Mouse (Mus musculus): ENCODE results near the gene Ctu2. TPM values are rescaled to one million over a fixed set of nuclear protein-coding genes. Genes with fewer than 3 reads are reported as not detected.

Ctu2 gene
- polyA plus RNA-seq, 1 experiment from 2014 or later: 29.6 TPM

- 45% methylated on average over 10 of the region's 10 CpGs for WGBS
- H3K36me3 ChIP-seq: no peaks in the 10 kb centered on the region
- H3K4me1 ChIP-seq: peaks cover 41% of the 10 kb centered on the region
- ATAC-seq (ENCODE audit: extremely low read depth, insufficient number of reproducible peaks, low FRiP score, low TSS enrichment): no peak
- peak overlapping the region; percentile 23; the same call in 1 of the 2 replicates for H3K4me2 ChIP-seq
- no peaks in the 10 kb centered on the region for H3K9me3 ChIP-seq
- peaks cover 12% of the 10 kb centered on the region; the same call in 1 of the 2 replicates for H3K27me3 ChIP-seq (replicated peaks)
- no peak overlapping the region for H3K4me3 ChIP-seq
- peak overlapping the region; percentile 92 for H3K27ac ChIP-seq (replicated peaks)
- no peak overlapping the region for H3K9ac ChIP-seq
These were observed 23.8 kb upstream of the Ctu2 start for GRCm38 (mm10) chr8:122452154-122452553.

- no peak overlapping the region for H3K9ac ChIP-seq
- peaks cover 50% of the 10 kb centered on the region for H3K4me1 ChIP-seq
- H3K27me3 ChIP-seq (replicated peaks): peaks cover 34% of the 10 kb centered on the region
- WGBS: 82% methylated on average over 6 of the region's 6 CpGs
- no peak overlapping the region for H3K27ac ChIP-seq (replicated peaks)
- H3K4me3 ChIP-seq: no peak overlapping the region
- ATAC-seq (ENCODE audit: extremely low read depth, insufficient number of reproducible peaks, low FRiP score, low TSS enrichment): no peak
- no peaks in the 10 kb centered on the region for H3K9me3 ChIP-seq
- no peak overlapping the region for H3K4me2 ChIP-seq
- no peaks in the 10 kb centered on the region for H3K36me3 ChIP-seq
These were observed 21.5 kb upstream of the Ctu2 start for GRCm38 (mm10) chr8:122454409-122454808.

- no peak overlapping the region; the same call in 1 of the 2 replicates for H3K9ac ChIP-seq
- no peak for ATAC-seq (ENCODE audit: extremely low read depth, insufficient number of reproducible peaks, low FRiP score, low TSS enrichment)
- WGBS: 49% methylated on average over 11 of the region's 11 CpGs
- H3K4me1 ChIP-seq: peaks cover 54% of the 10 kb centered on the region
- no peak overlapping the region for H3K4me2 ChIP-seq
- H3K9me3 ChIP-seq: no peaks in the 10 kb centered on the region
- no peak overlapping the region for H3K27ac ChIP-seq (replicated peaks)
- H3K4me3 ChIP-seq: no peak overlapping the region
- peaks cover 62% of the 10 kb centered on the region for H3K27me3 ChIP-seq (replicated peaks)
- H3K36me3 ChIP-seq: no peaks in the 10 kb centered on the region
These were observed 18.8 kb upstream of the Ctu2 start for GRCm38 (mm10) chr8:122457171-122457570.

GRCm38 (mm10) chr8:122459218-122459900 is 16.6 kb upstream of the Ctu2 start:
- peaks cover 66% of the 10 kb centered on the region for H3K27me3 ChIP-seq (replicated peaks)
- ATAC-seq (ENCODE audit: extremely low read depth, insufficient number of reproducible peaks, low FRiP score, low TSS enrichment): no peak
- no peaks in the 10 kb centered on the region for H3K36me3 ChIP-seq
- no peak overlapping the region; the same call in 1 of the 2 replicates for H3K9ac ChIP-seq
- no peaks in the 10 kb centered on the region for H3K9me3 ChIP-seq
- WGBS: 54% methylated on average over 6 of the region's 6 CpGs
- peak overlapping the region; percentile 76 for H3K4me2 ChIP-seq
- H3K27ac ChIP-seq (replicated peaks): no peak overlapping the region
- peaks cover 60% of the 10 kb centered on the region for H3K4me1 ChIP-seq
- no peak overlapping the region for H3K4me3 ChIP-seq

GRCm38 (mm10) chr8:122459990-122460389 is 16.0 kb upstream of the Ctu2 start:
- no peak overlapping the region for H3K27ac ChIP-seq (replicated peaks)
- no peak for ATAC-seq (ENCODE audit: extremely low read depth, insufficient number of reproducible peaks, low FRiP score, low TSS enrichment)

GRCm38 (mm10) chr8:122460524-122461472 is 15.1 kb upstream of the Ctu2 start, which contains the start of gene Snai3:
Snai3 (minus strand) TSS chr8:122460733.
- peak within 1 kb of the TSS; percentile 76 for H3K4me2 ChIP-seq
- no peaks in the 10 kb centered on the region for H3K9me3 ChIP-seq
- H3K27me3 ChIP-seq (replicated peaks): peaks cover 62% of the 10 kb centered on the region
- H3K36me3 ChIP-seq: peaks cover 8% of the 10 kb centered on the region
- no peak within 1 kb of the TSS for H3K27ac ChIP-seq (replicated peaks)
- peaks cover 69% of the 10 kb centered on the region for H3K4me1 ChIP-seq
- 4% methylated on average over 56 of the region's 56 CpGs for WGBS
- peak within 1 kb of the TSS; percentile 52 for H3K4me3 ChIP-seq
- ATAC-seq (ENCODE audit: extremely low read depth, insufficient number of reproducible peaks, low FRiP score, low TSS enrichment): peak; percentile 27; the same call in 1 of the 2 replicates
- peak within 1 kb of the TSS; percentile 77 for H3K9ac ChIP-seq

More at GRCm38 (mm10) chr8:122459990-122460389, 16.0 kb upstream of the Ctu2 start:
- Histone ChIP-seq H3K4me3 (peak overlapping the region; percentile 52), H3K9ac (peak overlapping the region; percentile 77), H3K27me3 (replicated peaks) (peaks cover 66% of the 10 kb centered on the region), H3K4me2 (peak overlapping the region; percentile 76), H3K9me3 (no peaks in the 10 kb centered on the region), H3K4me1 (peaks cover 67% of the 10 kb centered on the region), H3K36me3 (peaks cover under 1% of the 10 kb centered on the region; the same call in 1 of the 2 replicates)
- WGBS: 32% methylated on average over 7 of the region's 7 CpGs

GRCm38 (mm10) chr8:122461473-122462148 is 14.3 kb upstream of the Ctu2 start:
- peaks cover 16% of the 10 kb centered on the region for H3K36me3 ChIP-seq
- H3K4me3 ChIP-seq: no peak overlapping the region
- H3K9me3 ChIP-seq: no peaks in the 10 kb centered on the region
- peaks cover 59% of the 10 kb centered on the region for H3K27me3 ChIP-seq (replicated peaks)
- H3K4me1 ChIP-seq: peaks cover 69% of the 10 kb centered on the region
- no peak for ATAC-seq (ENCODE audit: extremely low read depth, insufficient number of reproducible peaks, low FRiP score, low TSS enrichment)
- H3K4me2 ChIP-seq: no peak overlapping the region
- WGBS: 62% methylated on average over 11 of the region's 11 CpGs
- no peak overlapping the region for H3K27ac ChIP-seq (replicated peaks)
- H3K9ac ChIP-seq: 0 out of 2 replicates have a peak overlapping the region, but pooled peaks have one; percentile 21

- H3K4me2 ChIP-seq: no peak overlapping the region
- peaks cover 50% of the 10 kb centered on the region for H3K27me3 ChIP-seq (replicated peaks)
- peaks cover 63% of the 10 kb centered on the region for H3K4me1 ChIP-seq
- no peak overlapping the region for H3K9ac ChIP-seq
- H3K27ac ChIP-seq (replicated peaks): no peak overlapping the region
- ATAC-seq (ENCODE audit: extremely low read depth, insufficient number of reproducible peaks, low FRiP score, low TSS enrichment): no peak
- peaks cover 25% of the 10 kb centered on the region for H3K36me3 ChIP-seq
- 60% methylated on average over 8 of the region's 8 CpGs for WGBS
- H3K9me3 ChIP-seq: no peaks in the 10 kb centered on the region
- H3K4me3 ChIP-seq: no peak overlapping the region
These were observed 13.4 kb upstream of the Ctu2 start for GRCm38 (mm10) chr8:122462510-122462909.

GRCm38 (mm10) chr8:122463651-122464640 is 12.0 kb upstream of the Ctu2 start:
- no peak overlapping the region for H3K27ac ChIP-seq (replicated peaks)
- peaks cover 35% of the 10 kb centered on the region for H3K27me3 ChIP-seq (replicated peaks)
- ATAC-seq (ENCODE audit: extremely low read depth, insufficient number of reproducible peaks, low FRiP score, low TSS enrichment): no peak
- 41% methylated on average over 12 of the region's 12 CpGs for WGBS
- peak overlapping the region; percentile 50; the same call in 1 of the 2 replicates for H3K9ac ChIP-seq
- peaks cover 60% of the 10 kb centered on the region for H3K4me1 ChIP-seq
- H3K4me3 ChIP-seq: no peak overlapping the region
- no peaks in the 10 kb centered on the region for H3K9me3 ChIP-seq
- no peak overlapping the region for H3K4me2 ChIP-seq
- H3K36me3 ChIP-seq: peaks cover 40% of the 10 kb centered on the region

GRCm38 (mm10) chr8:122464985-122465384 is 11.0 kb upstream of the Ctu2 start:
- H3K27ac ChIP-seq (replicated peaks): no peak overlapping the region
- H3K9ac ChIP-seq: no peak overlapping the region
- no peak overlapping the region for H3K4me2 ChIP-seq
- no peaks in the 10 kb centered on the region for H3K9me3 ChIP-seq
- H3K36me3 ChIP-seq: peaks cover 50% of the 10 kb centered on the region
- H3K27me3 ChIP-seq (replicated peaks): peaks cover 26% of the 10 kb centered on the region
- H3K4me3 ChIP-seq: no peak overlapping the region
- WGBS: 59% methylated on average over 7 of the region's 7 CpGs
- no peak for ATAC-seq (ENCODE audit: extremely low read depth, insufficient number of reproducible peaks, low FRiP score, low TSS enrichment)
- peaks cover 52% of the 10 kb centered on the region for H3K4me1 ChIP-seq

All from heart, embryonic 13.5 days (tissue).